Mouse (Mus musculus) cerebellum, adult 11 months (tissue): ENCODE data around the gene Serpina3k.
"Not testable (repeated sequence)": the region's sequence is repeated elsewhere in the genome, so short reads cannot be mapped to it uniquely, and the experiment has no call there.

Source experiments
- DNase-seq: peaks from one replicate; pipeline ENCODE4 v3.0.0; 2022

Gene Serpina3k

GRCm38 (mm10) chr12:104391057-104391456 is 52.8 kb downstream of the Serpina3k start:
- DNase-seq, result not testable (repeated sequence)
